Mouse (Mus musculus) bone marrow, adult 2 months (tissue): ENCODE results near the gene Defb43. TPM values are rescaled to one million over a fixed set of nuclear protein-coding genes. Genes with fewer than 3 reads are reported as not detected.

ENCODE experiments used
- H3K27ac ChIP-seq: fragments of 200-500 bp; 2 replicates; pipeline ENCODE4 v1.5.1; 2012; ENCODE audit warnings: low read depth, mild to moderate bottlenecking, control low read depth, inconsistent platforms, low read length; ENCODE audit not compliant: control insufficient read depth, poor library complexity, insufficient read depth
- H3K4me1 ChIP-seq: fragments of 200-500 bp; 2 replicates; pipeline ENCODE4 v1.6.1; 2011; ENCODE audit warnings: low read length; ENCODE audit not compliant: control insufficient read depth, insufficient read depth
- H3K4me3 ChIP-seq: fragments of 200-500 bp; replicated peaks from 2 replicates; pipeline ENCODE3; 2011; ENCODE audit warnings: mild to moderate bottlenecking, low read depth, low read length, control low read depth; ENCODE audit not compliant: control insufficient read depth
- CTCF ChIP-seq: fragments of 200-500 bp; IDR thresholded peaks from 2 replicates; pipeline ENCODE4 v1.5.1; 2011; ENCODE audit warnings: low read length, control low read depth; ENCODE audit not compliant: control insufficient read depth, insufficient read depth
- POLR2A ChIP-seq: fragments of 200-500 bp; IDR thresholded peaks from 2 replicates; pipeline ENCODE4 v1.6.1; 2011; ENCODE audit warnings: low read depth, mild to moderate bottlenecking, control low read depth, low read length, borderline replicate concordance; ENCODE audit not compliant: control insufficient read depth
- WGBS: fragments of 180-500 bp; shearing (Covaris S2); methylation state at CpG from one replicate; pipeline ENCODE4 v1.1.7; 2018; 5-methylcytosine and 5-hydroxymethylcytosine counted together
- polyA plus RNA-seq: library from polyadenylated mRNA; stranded (reverse); fragments of >200 nt; gene quantifications from 2 replicates; pipeline ENCODE4 v1.2.4, GENCODE M21; 2011; ENCODE audit warnings: low replicate concordance; ENCODE audit not compliant: missing spikeins, insufficient read depth, insufficient read length

Defb43 gene
- polyA plus RNA-seq, 1 experiment = not detected

DNA sequence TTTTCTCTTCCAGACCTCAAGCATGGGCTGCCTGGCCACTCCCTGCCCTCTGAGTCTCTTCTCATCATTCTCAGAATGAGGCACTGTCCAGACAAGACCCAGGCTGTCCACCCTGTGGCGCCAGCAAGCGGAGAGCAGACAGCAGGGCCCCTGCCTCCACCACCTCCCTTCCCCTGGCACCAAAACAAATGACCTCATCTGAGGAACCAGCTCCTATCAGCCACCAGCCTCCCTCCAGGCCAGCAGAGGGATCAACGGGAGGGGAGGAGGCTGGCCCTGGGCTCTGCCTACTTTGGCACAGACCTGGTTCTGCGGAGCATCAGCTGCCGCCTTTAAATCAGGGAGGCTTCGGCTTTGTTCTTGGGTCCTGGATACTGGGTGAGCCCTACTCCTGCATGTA, 43.2 kb downstream of the Defb43 start:
- WGBS = 56% methylated on average over 6 of the region's 6 CpGs

DNA sequence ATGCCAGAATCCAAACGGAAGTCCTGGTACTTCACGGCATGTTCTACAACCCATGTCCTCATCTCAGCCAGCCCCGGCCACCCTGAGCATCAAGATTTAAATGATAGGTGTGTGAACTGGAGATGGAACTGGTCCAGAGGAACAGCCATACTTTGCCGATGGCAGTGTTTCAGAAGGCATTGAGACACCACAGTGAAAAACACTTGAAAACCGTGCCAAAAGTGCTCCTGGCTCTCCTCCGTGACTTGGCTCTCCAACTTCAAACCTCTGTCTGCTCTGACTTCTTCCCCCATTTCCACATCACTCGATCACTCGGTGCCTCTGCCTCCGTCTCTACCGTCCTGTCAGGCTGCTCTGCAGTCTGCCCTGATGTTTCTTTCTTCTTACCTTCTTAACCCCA, 48.8 kb downstream of the Defb43 start:
- Histone ChIP-seq H3K27ac (no peak overlapping the region), H3K4me3 (no peak overlapping the region), H3K4me1 (no peaks in the 10 kb centered on the region)
- no peak for TF ChIP-seq POLR2A
- no peak for TF ChIP-seq CTCF
- WGBS = 72% methylated on average over 10 of the region's 10 CpGs

More for the DNA sequence above, 43.2 kb downstream of the Defb43 start:
- no peak overlapping the region for H3K4me3 ChIP-seq
- no peak overlapping the region; the same call in 1 of the 2 replicates for H3K27ac ChIP-seq
- TF ChIP-seq POLR2A (no peak), CTCF (no peak)
- no peaks in the 10 kb centered on the region for H3K4me1 ChIP-seq

DNA sequence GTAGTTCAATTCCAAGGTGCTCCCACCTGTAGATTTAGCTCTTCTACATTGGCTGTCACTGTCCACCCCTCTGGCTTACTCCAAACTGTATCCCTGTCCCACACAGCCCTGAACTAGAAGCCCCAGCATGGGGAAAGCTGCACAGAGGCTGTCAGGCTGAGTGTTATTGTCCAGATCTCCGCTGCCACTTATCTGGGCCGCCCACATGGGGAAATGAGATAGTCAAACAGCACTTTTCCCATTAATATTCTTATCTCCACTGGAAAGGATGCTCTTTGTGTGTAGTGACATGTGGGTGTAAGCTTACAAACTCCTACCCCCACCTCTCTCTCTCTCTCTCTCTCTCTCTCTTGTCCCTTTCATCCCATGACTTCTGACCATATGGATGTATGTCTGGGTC, 50.6 kb downstream of the Defb43 start:
- WGBS = 72% methylated on average over 2 of the region's 2 CpGs

DNA sequence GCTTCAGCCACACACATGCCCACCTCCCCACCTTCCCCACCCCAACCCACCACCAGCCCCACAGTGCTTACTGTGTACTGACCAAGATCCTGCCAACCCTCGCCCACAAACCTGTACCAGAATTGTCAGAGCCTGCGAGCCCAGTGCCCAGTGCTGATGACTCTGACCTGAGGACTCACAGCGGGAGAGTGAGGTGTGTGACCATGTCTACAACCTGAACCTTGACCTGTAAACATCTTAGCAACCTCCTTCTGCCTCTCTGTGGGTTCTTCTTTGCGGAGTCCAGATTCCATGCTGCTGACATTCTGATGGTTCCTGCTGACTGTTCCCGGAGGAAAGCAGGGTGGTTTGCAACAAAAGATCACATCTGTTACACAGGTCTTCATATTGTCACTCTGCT, 53.8 kb downstream of the Defb43 start:
- 79% methylated on average over 5 of the region's 5 CpGs for WGBS
- H3K4me3 ChIP-seq = no peak overlapping the region
- H3K4me1 ChIP-seq = no peaks in the 10 kb centered on the region
- no peak for TF ChIP-seq POLR2A
- TF ChIP-seq CTCF = no peak
- no peak overlapping the region for H3K27ac ChIP-seq

More for the DNA sequence above, 50.6 kb downstream of the Defb43 start:
- no peak overlapping the region for H3K4me3 ChIP-seq
- TF ChIP-seq CTCF (no peak), POLR2A (no peak)
- H3K4me1 ChIP-seq = no peaks in the 10 kb centered on the region
- no peak overlapping the region for H3K27ac ChIP-seq

DNA sequence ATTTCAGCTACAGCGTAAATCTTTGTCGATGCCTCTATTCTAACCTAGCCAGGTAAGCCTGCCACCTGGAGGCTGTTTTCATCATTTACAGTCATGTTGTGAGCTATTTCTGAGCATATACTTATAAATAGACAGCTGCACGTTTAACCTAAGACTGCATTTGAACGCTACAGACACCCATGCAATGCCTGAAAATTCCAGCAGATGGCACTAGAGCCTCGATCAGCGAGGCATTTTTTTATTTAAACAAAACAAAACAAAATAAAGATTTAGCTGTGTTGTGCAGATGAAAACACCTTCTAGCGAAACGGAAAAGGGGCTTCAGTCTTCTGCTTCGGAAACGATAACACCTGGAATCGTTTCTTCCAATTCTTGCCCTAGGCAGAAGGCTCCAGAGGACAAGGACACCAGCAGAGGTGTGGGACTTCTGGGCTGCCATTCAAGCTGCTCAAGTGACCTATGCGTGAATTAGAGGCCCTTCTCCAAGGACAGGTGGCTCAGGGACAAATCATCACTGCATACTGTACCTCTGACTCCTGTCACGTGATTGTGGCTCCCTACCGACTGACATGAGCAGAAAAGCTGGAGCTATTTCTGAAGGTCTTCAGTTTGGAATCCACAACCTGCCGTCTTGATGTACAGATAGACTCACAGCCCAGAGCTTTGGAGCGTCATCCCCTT, 55.2 kb downstream of the Defb43 start:
- Histone ChIP-seq H3K4me1 (no peaks in the 10 kb centered on the region), H3K4me3 (no peak overlapping the region), H3K27ac (no peak overlapping the region)
- TF ChIP-seq CTCF (peak; percentile 54), POLR2A (no peak)
- 32% methylated on average over 16 of the region's 16 CpGs for WGBS

Other genes starting within 250 kb of the Defb43 start
- gene Wdfy2, start 174.1 kb upstream of the Defb43 start, polyA plus RNA-seq = 5.7 and 15.0 TPM in 2 replicates
- not detected in 2 replicates for gene Defb48, start 27.3 kb upstream of the Defb43 start, polyA plus RNA-seq
- gene Defb47, start 13.7 kb upstream of the Defb43 start, polyA plus RNA-seq = not detected in 2 replicates
- not detected in 2 replicates for gene Defb42, start 35.2 kb downstream of the Defb43 start, polyA plus RNA-seq
- gene Defb30, start 38.2 kb downstream of the Defb43 start, polyA plus RNA-seq = not detected in 2 replicates